Mouse (Mus musculus) olfactory bulb, adult 2 months (tissue): Measurements from ENCODE around the gene Itpk1.

Experiments used
- CTCF ChIP-seq: fragments of 200-500 bp; IDR thresholded peaks from 2 replicates; pipeline ENCODE4 v1.5.1; 2012; ENCODE audit warnings: low read depth, mild to moderate bottlenecking, low read length, moderate library complexity; ENCODE audit not compliant: insufficient read depth
- POLR2A ChIP-seq: fragments of 200-500 bp; IDR thresholded peaks from 2 replicates; pipeline ENCODE4 v1.6.1; 2012; ENCODE audit warnings: mild to moderate bottlenecking, low read depth, low read length, moderate library complexity; ENCODE audit not compliant: insufficient read depth

GRCm38 (mm10) chr12:102621205-102621604 is 83.5 kb downstream of the Itpk1 start:
- no peak for TF ChIP-seq CTCF
- no peak for TF ChIP-seq POLR2A
